Mouse (Mus musculus) midbrain, embryonic 12.5 days (tissue): ENCODE results near the gene Pigl. TPM values are rescaled to one million over a fixed set of nuclear protein-coding genes. Genes with fewer than 3 reads are reported as not detected.

Experiments
- ATAC-seq: fragments of 200-750 bp; cut with Nextera tagmentation; 2 replicates; pipeline ENCODE4 v1.8.0; 2017; ENCODE audit warnings: low read depth, moderate TSS enrichment, moderate library complexity; ENCODE audit not compliant: low FRiP score
- H3K27ac ChIP-seq: fragments of 300-500 bp; sonication (generic); replicated peaks from 2 replicates; pipeline ENCODE4 v1.5.1; 2016; ENCODE audit warnings: mild to moderate bottlenecking
- H3K27me3 ChIP-seq: fragments of 300-500 bp; sonication (generic); 2 replicates; pipeline ENCODE4 v1.6.1; 2016; ENCODE audit warnings: mild to moderate bottlenecking
- H3K36me3 ChIP-seq: fragments of 300-500 bp; sonication (generic); 2 replicates; pipeline ENCODE4 v1.6.1; 2016
- H3K4me1 ChIP-seq: fragments of 300-500 bp; sonication (generic); 2 replicates; pipeline ENCODE4 v1.6.1; 2016
- H3K4me2 ChIP-seq: fragments of 300-500 bp; sonication (generic); replicated peaks from 2 replicates; pipeline ENCODE4 v1.6.1; 2016; ENCODE audit warnings: mild to moderate bottlenecking, moderate library complexity
- H3K4me3 ChIP-seq: fragments of 300-500 bp; sonication (generic); 2 replicates; pipeline ENCODE4 v1.5.1; 2016; ENCODE audit warnings: mild to moderate bottlenecking
- H3K9ac ChIP-seq: fragments of 300-500 bp; sonication (generic); replicated peaks from 2 replicates; pipeline ENCODE4 v1.6.1; 2016; ENCODE audit warnings: mild to moderate bottlenecking, moderate library complexity
- H3K9me3 ChIP-seq: fragments of 300-500 bp; sonication (generic); 2 replicates; pipeline ENCODE4 v1.6.1; 2016; ENCODE audit warnings: mild to moderate bottlenecking
- WGBS: fragments of 180-500 bp; shearing (Covaris S2); methylation state at CpG from one replicate; pipeline ENCODE4 v1.1.7; 2016; 5-methylcytosine and 5-hydroxymethylcytosine counted together
- polyA plus RNA-seq: library from polyadenylated mRNA; unstranded; fragments of >200 nt; fragmentation: Nextera tagmentation; extraction: Ambion mirVana; gene quantifications from 2 replicates; pipeline ENCODE4 v1.2.1, GENCODE M21; 2016

The Pigl gene
- polyA plus RNA-seq, 1 experiment from 2014 or later = 11.2 TPM

DNA sequence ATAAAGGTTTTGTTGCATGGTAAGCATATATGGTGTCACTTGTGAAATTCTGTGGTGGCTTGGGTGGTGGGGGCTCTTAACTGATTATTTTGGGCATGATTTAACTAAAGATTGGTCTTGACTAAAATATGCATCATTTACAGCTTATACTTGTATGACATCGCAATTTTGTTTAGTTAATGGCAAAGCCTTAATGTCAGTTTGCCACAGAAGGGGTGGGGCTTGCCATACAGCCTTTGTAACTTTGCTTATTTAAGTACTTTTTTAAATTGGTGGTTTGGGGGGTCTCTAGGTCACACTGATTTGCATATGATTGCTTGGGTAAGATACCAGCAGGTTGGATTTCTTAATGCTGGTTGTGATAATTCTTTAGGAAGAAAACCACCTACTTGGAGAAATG, 94.9 kb downstream of the Pigl start:
- Histone ChIP-seq H3K9me3 (no peaks in the 10 kb centered on the region), H3K4me1 (peaks cover 32% of the 10 kb centered on the region), H3K27me3 (no peaks in the 10 kb centered on the region), H3K4me2 (peak overlapping the region; percentile 96), H3K27ac (no peak overlapping the region), H3K36me3 (peaks cover 29% of the 10 kb centered on the region), H3K4me3 (peak overlapping the region; percentile 57), H3K9ac (peak overlapping the region; percentile 56; the same call in 1 of the 2 replicates)
- ATAC-seq = no peak
- WGBS = 42% methylated on average over 1 of the region's 1 CpGs

- 84% methylated on average over 5 of the region's 5 CpGs for WGBS
- peak overlapping the region; percentile 56 for H3K9ac ChIP-seq
- H3K27me3 ChIP-seq = no peaks in the 10 kb centered on the region
- no peak overlapping the region for H3K27ac ChIP-seq
- no peaks in the 10 kb centered on the region for H3K9me3 ChIP-seq
- ATAC-seq = no peak
- H3K4me1 ChIP-seq = peaks cover 32% of the 10 kb centered on the region
- H3K4me2 ChIP-seq = peak overlapping the region; percentile 96
- H3K36me3 ChIP-seq = peaks cover 29% of the 10 kb centered on the region
- H3K4me3 ChIP-seq = peak overlapping the region; percentile 57
These were observed 95.4 kb downstream of the Pigl start for GRCm38 (mm10) chr11:62553633-62554032.

GRCm38 (mm10) chr11:62554163-62554855, 96.0 kb downstream of the Pigl start:
- Histone ChIP-seq H3K4me1 (peaks cover 32% of the 10 kb centered on the region), H3K4me2 (peak overlapping the region; percentile 96), H3K27me3 (no peaks in the 10 kb centered on the region), H3K4me3 (peak overlapping the region; percentile 57), H3K9me3 (no peaks in the 10 kb centered on the region), H3K27ac (no peak overlapping the region), H3K36me3 (peaks cover 29% of the 10 kb centered on the region), H3K9ac (peak overlapping the region; percentile 56)
- 71% methylated on average over 5 of the region's 5 CpGs for WGBS
- ATAC-seq = no peak

DNA sequence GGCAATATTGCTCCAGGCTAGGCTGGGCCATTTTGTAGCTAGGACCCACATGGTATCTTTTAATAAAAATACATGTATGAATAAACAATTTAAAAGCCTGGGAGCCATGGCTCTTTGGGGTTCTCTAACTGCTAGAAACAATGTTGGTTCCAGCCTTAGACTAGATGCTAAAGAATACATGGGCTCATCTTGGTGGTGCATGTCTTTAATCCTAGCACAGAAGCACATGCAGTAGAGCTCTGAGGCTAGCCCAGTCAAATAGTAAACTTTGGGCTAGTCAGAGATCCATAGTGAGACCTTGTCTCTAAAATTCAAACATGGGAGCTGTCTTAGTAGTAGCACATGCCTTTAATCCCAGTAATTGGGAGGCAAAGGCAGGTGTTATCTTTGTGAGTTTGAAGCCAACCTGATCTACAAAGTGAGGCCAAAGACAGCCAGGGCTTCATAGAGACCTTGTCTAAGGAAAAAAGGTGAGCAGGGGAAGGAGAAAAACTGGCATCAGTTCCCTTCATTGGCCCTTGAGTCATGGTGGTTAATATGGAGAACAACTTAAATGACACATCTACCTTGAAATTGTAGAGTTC, 96.8 kb downstream of the Pigl start:
- H3K36me3 ChIP-seq = peaks cover 29% of the 10 kb centered on the region
- no peak overlapping the region for H3K9ac ChIP-seq
- no peak for ATAC-seq
- H3K4me1 ChIP-seq = peaks cover 24% of the 10 kb centered on the region
- peaks cover 3% of the 10 kb centered on the region for H3K27me3 ChIP-seq
- H3K4me3 ChIP-seq = peak overlapping the region; percentile 57; the same call in 1 of the 2 replicates
- no peak overlapping the region for H3K27ac ChIP-seq
- peak overlapping the region; percentile 96 for H3K4me2 ChIP-seq
- H3K9me3 ChIP-seq = no peaks in the 10 kb centered on the region

GRCm38 (mm10) chr11:62555896-62556412, 97.7 kb downstream of the Pigl start:
- Histone ChIP-seq H3K4me2 (0 out of 2 replicates have a peak overlapping the region, but pooled peaks have one; percentile 96), H3K4me3 (no peak overlapping the region), H3K9me3 (no peaks in the 10 kb centered on the region), H3K9ac (no peak overlapping the region), H3K27me3 (peaks cover 7% of the 10 kb centered on the region), H3K36me3 (peaks cover 29% of the 10 kb centered on the region), H3K4me1 (peaks cover 23% of the 10 kb centered on the region), H3K27ac (no peak overlapping the region; the same call in 1 of the 2 replicates)
- ATAC-seq = no peak

DNA sequence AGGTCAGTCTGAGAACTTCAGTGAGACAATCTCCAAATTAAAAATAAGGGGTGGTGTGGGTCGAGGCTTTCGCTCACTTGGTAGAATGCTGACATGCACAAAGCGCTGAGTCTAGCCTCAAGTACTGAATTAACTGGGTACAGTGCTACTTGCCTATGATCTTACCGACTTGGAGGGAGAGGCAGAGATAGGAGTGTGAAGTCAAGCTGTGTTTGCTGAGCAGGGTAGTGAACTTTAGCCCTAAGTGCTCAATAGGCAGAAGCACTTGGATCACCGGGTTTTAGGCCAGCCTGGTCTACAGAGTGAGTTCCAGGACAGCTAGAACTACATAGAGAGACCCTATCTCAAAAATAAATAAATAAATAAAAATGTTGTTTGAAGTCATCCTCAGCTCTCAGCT, 98.9 kb downstream of the Pigl start:
- H3K9ac ChIP-seq = no peak overlapping the region
- H3K4me3 ChIP-seq = no peak overlapping the region
- H3K4me1 ChIP-seq = peaks cover 23% of the 10 kb centered on the region
- ATAC-seq = no peak
- no peaks in the 10 kb centered on the region for H3K9me3 ChIP-seq
- H3K4me2 ChIP-seq = no peak overlapping the region
- peaks cover 7% of the 10 kb centered on the region for H3K27me3 ChIP-seq
- 73% methylated on average over 5 of the region's 5 CpGs for WGBS
- H3K36me3 ChIP-seq = peaks cover 29% of the 10 kb centered on the region
- H3K27ac ChIP-seq = no peak overlapping the region

DNA sequence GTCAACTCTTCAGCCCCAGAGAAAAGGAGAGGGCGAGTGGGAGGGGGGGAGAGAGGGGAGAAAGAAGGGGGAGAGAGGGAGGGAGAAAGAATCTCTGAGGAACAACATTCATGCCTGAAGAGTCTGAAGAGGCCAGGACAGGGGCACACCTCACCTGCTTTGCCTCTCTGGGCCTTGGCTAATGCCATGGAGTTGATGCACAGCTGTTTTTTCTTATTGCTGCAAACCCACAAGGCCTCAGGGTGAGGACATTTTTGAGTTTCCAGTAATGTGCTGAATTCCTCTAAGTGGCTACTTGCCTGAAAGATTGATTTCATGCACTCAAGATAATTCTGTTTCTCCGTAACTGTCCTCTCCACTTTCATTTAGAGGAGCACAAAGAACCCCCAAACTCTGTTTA, 99.9 kb downstream of the Pigl start:
- no peak for ATAC-seq
- no peaks in the 10 kb centered on the region for H3K9me3 ChIP-seq

GRCm38 (mm10) chr11:62558961-62559646, 100.8 kb downstream of the Pigl start:
- Histone ChIP-seq H3K27me3 (peaks cover 7% of the 10 kb centered on the region), H3K4me3 (no peak overlapping the region), H3K4me1 (peaks cover 13% of the 10 kb centered on the region), H3K9me3 (no peaks in the 10 kb centered on the region), H3K4me2 (no peak overlapping the region), H3K27ac (no peak overlapping the region), H3K9ac (no peak overlapping the region), H3K36me3 (peaks cover 17% of the 10 kb centered on the region)
- ATAC-seq = no peak
- 68% methylated on average over 6 of the region's 6 CpGs for WGBS

More for the DNA sequence above, 99.9 kb downstream of the Pigl start:
- WGBS = 76% methylated on average over 2 of the region's 2 CpGs
- Histone ChIP-seq H3K9ac (no peak overlapping the region), H3K4me3 (no peak overlapping the region), H3K27ac (no peak overlapping the region), H3K4me2 (no peak overlapping the region), H3K27me3 (peaks cover 7% of the 10 kb centered on the region), H3K4me1 (peaks cover 22% of the 10 kb centered on the region), H3K36me3 (peaks cover 27% of the 10 kb centered on the region)

- Histone ChIP-seq H3K4me3 (peak overlapping the region; percentile 31), H3K36me3 (peaks cover 3% of the 10 kb centered on the region; the same call in 1 of the 2 replicates), H3K9me3 (no peaks in the 10 kb centered on the region), H3K4me2 (peak overlapping the region; percentile 48), H3K9ac (no peak overlapping the region), H3K27me3 (peaks cover 7% of the 10 kb centered on the region), H3K4me1 (no peaks in the 10 kb centered on the region), H3K27ac (no peak overlapping the region)
- 32% methylated on average over 43 of the region's 43 CpGs for WGBS
- ATAC-seq = no peak
These were observed 102.3 kb downstream of the Pigl start for GRCm38 (mm10) chr11:62560463-62561016.

DNA sequence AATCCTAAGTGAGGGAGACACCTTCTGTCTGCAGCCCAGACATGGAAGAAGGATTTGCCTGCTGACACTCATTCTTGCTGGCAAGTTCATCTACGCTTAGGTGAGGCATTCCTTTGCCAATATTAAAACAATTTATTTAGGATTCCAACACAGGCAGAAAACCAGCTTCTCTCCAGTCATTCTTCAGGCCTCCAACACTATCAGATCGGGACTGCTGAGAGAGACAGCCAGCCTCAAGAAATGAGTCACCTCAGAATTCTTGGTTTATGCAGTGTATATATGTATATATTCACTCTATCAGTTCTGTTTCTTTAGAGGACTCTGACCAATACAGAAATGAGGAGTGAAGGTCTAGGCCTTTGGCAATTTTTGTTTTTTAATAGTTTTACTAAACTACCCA, 105.3 kb downstream of the Pigl start:
- no peak for ATAC-seq
- no peak overlapping the region for H3K9ac ChIP-seq
- no peaks in the 10 kb centered on the region for H3K4me1 ChIP-seq
- H3K27me3 ChIP-seq = peaks cover 7% of the 10 kb centered on the region
- H3K27ac ChIP-seq = no peak overlapping the region
- H3K36me3 ChIP-seq = no peaks in the 10 kb centered on the region
- no peaks in the 10 kb centered on the region for H3K9me3 ChIP-seq
- no peak overlapping the region for H3K4me2 ChIP-seq
- H3K4me3 ChIP-seq = no peak overlapping the region
- WGBS = 91% methylated on average over 2 of the region's 2 CpGs
